Mouse (Mus musculus) stomach, embryonic 15.5 days (tissue): ENCODE results near the gene Slc7a14. TPM values are rescaled to one million over a fixed set of nuclear protein-coding genes. Genes with fewer than 3 reads are reported as not detected.

Experiments used
- polyA plus RNA-seq: library from polyadenylated mRNA; unstranded; fragments of >200 nt; fragmentation: Nextera tagmentation; extraction: Ambion mirVana; gene quantifications from 2 replicates; pipeline ENCODE4 v1.2.1, GENCODE M21; 2015

The Slc7a14 gene
- polyA plus RNA-seq, 1 experiment from 2014 or later = 1.1 TPM

Other genes with a start within 250 kb of the Slc7a14 start
- 19.3 and 21.6 TPM in 2 replicates for gene Skil, start 215.3 kb downstream of the Slc7a14 start, polyA plus RNA-seq
- gene Cldn11, start 160.5 kb downstream of the Slc7a14 start, polyA plus RNA-seq = 4.9 and 6.6 TPM in 2 replicates